Mouse (Mus musculus) hindbrain, embryonic 16.5 days (tissue): ENCODE data around the gene Rasa3. TPM values are rescaled to one million over a fixed set of nuclear protein-coding genes. Genes with fewer than 3 reads are reported as not detected.

Experiments
- ATAC-seq: fragments of 200-750 bp; cut with Nextera tagmentation; 2 replicates; pipeline ENCODE4 v1.8.0; 2017; ENCODE audit warnings: moderate TSS enrichment, moderate library complexity
- H3K27ac ChIP-seq: fragments of 300-500 bp; sonication (generic); 2 replicates; pipeline ENCODE4 v1.5.1; 2014; ENCODE audit warnings: low read depth, mild to moderate bottlenecking, control low read depth, low read length, moderate library complexity
- H3K27me3 ChIP-seq: fragments of 300-500 bp; sonication (generic); replicated peaks from 2 replicates; pipeline ENCODE4 v1.6.1; 2014; ENCODE audit warnings: low read length; ENCODE audit not compliant: control insufficient read depth, insufficient read depth
- H3K36me3 ChIP-seq: fragments of 300-500 bp; sonication (generic); 2 replicates; pipeline ENCODE4 v1.6.1; 2014; ENCODE audit warnings: mild to moderate bottlenecking, low read length, moderate library complexity, mixed read lengths; ENCODE audit not compliant: control insufficient read depth, insufficient read depth
- H3K4me1 ChIP-seq: fragments of 300-500 bp; sonication (generic); 2 replicates; pipeline ENCODE4 v1.6.1; 2014; ENCODE audit warnings: low read depth, low read length; ENCODE audit not compliant: control insufficient read depth, insufficient read depth
- H3K4me2 ChIP-seq: fragments of 300-500 bp; sonication (generic); 2 replicates; pipeline ENCODE4 v1.6.1; 2014; ENCODE audit warnings: mild to moderate bottlenecking, low read length, control low read depth, moderate library complexity
- H3K4me3 ChIP-seq: fragments of 300-500 bp; sonication (generic); 2 replicates; pipeline ENCODE4 v1.5.1; 2014; ENCODE audit warnings: mild to moderate bottlenecking, low read length, control low read depth, moderate library complexity
- H3K9ac ChIP-seq: fragments of 300-500 bp; sonication (generic); 2 replicates; pipeline ENCODE4 v1.6.1; 2014; ENCODE audit warnings: low read depth, mild to moderate bottlenecking, control low read depth, low read length, moderate library complexity
- H3K9me3 ChIP-seq: fragments of 300-500 bp; sonication (generic); 2 replicates; pipeline ENCODE4 v1.6.1; 2014; ENCODE audit warnings: mild to moderate bottlenecking, low read length, moderate library complexity; ENCODE audit not compliant: control insufficient read depth
- WGBS: fragments of 180-500 bp; shearing (Covaris S2); extraction: QIAGEN DNeasy Blood & Tissue Kit; methylation state at CpG from one replicate; pipeline ENCODE4 v1.1.7; 2014; 5-methylcytosine and 5-hydroxymethylcytosine counted together
- polyA plus RNA-seq: library from polyadenylated mRNA; unstranded; fragments of >200 nt; fragmentation: Nextera tagmentation; extraction: Ambion mirVana; gene quantifications from 2 replicates; pipeline ENCODE4 v1.2.1, GENCODE M21; 2015

Gene Rasa3
- polyA plus RNA-seq, 1 experiment from 2014 or later = 43.5 TPM

- H3K4me3 ChIP-seq = no peak overlapping the region
- 75% methylated on average over 5 of the region's 5 CpGs for WGBS
- H3K36me3 ChIP-seq = peaks cover 6% of the 10 kb centered on the region
- H3K27me3 ChIP-seq = no peaks in the 10 kb centered on the region
- H3K4me1 ChIP-seq = peaks cover 7% of the 10 kb centered on the region
- H3K9me3 ChIP-seq = 0 out of 2 replicates have a peak, but pooled peaks cover 2% of the 10 kb centered on the region
- H3K4me2 ChIP-seq = no peak overlapping the region
- H3K27ac ChIP-seq = no peak overlapping the region
- no peak for ATAC-seq
- no peak overlapping the region for H3K9ac ChIP-seq
These were observed 47.2 kb downstream of the Rasa3 start for GRCm38 (mm10) chr8:13630171-13630570.

- 90% methylated on average over 10 of the region's 10 CpGs for WGBS
- H3K9me3 ChIP-seq = 0 out of 2 replicates have a peak, but pooled peaks cover 2% of the 10 kb centered on the region
- peaks cover 14% of the 10 kb centered on the region for H3K4me1 ChIP-seq
- peaks cover 6% of the 10 kb centered on the region for H3K36me3 ChIP-seq
- ATAC-seq = no peak
- no peak overlapping the region for H3K9ac ChIP-seq
- no peak overlapping the region for H3K4me2 ChIP-seq
- H3K4me3 ChIP-seq = no peak overlapping the region
- H3K27ac ChIP-seq = no peak overlapping the region
- no peaks in the 10 kb centered on the region for H3K27me3 ChIP-seq
These were observed 47.9 kb downstream of the Rasa3 start for GRCm38 (mm10) chr8:13629351-13630090.

GRCm38 (mm10) chr8:13628067-13628466 is 49.3 kb downstream of the Rasa3 start:
- peaks cover 6% of the 10 kb centered on the region for H3K36me3 ChIP-seq
- H3K4me2 ChIP-seq = no peak overlapping the region
- ATAC-seq = no peak
- H3K27ac ChIP-seq = no peak overlapping the region
- 90% methylated on average over 9 of the region's 9 CpGs for WGBS
- no peak overlapping the region for H3K4me3 ChIP-seq
- no peak overlapping the region for H3K9ac ChIP-seq
- H3K9me3 ChIP-seq = no peaks in the 10 kb centered on the region
- H3K4me1 ChIP-seq = peaks cover 28% of the 10 kb centered on the region
- no peaks in the 10 kb centered on the region for H3K27me3 ChIP-seq

GRCm38 (mm10) chr8:13627591-13627990 is 49.8 kb downstream of the Rasa3 start:
- H3K27me3 ChIP-seq = no peaks in the 10 kb centered on the region

GRCm38 (mm10) chr8:13626114-13626513 is 51.3 kb downstream of the Rasa3 start:
- Histone ChIP-seq H3K27me3 (no peaks in the 10 kb centered on the region), H3K4me3 (no peak overlapping the region), H3K9me3 (no peaks in the 10 kb centered on the region), H3K36me3 (peaks cover 6% of the 10 kb centered on the region), H3K4me2 (no peak overlapping the region), H3K27ac (peak overlapping the region; percentile 17; the same call in 1 of the 2 replicates), H3K4me1 (peaks cover 33% of the 10 kb centered on the region), H3K9ac (no peak overlapping the region)
- WGBS = 71% methylated on average over 10 of the region's 10 CpGs
- no peak for ATAC-seq

More at GRCm38 (mm10) chr8:13627591-13627990, 49.8 kb downstream of the Rasa3 start:
- 90% methylated on average over 5 of the region's 5 CpGs for WGBS
- Histone ChIP-seq H3K27ac (peak overlapping the region; percentile 23; the same call in 1 of the 2 replicates), H3K4me2 (no peak overlapping the region), H3K9me3 (no peaks in the 10 kb centered on the region), H3K36me3 (peaks cover 6% of the 10 kb centered on the region), H3K4me3 (no peak overlapping the region), H3K4me1 (peaks cover 31% of the 10 kb centered on the region), H3K9ac (no peak overlapping the region)
- no peak for ATAC-seq

- H3K9ac ChIP-seq = no peak overlapping the region
- 75% methylated on average over 5 of the region's 5 CpGs for WGBS
- ATAC-seq = no peak
- no peak overlapping the region for H3K4me3 ChIP-seq
- H3K4me2 ChIP-seq = no peak overlapping the region
- H3K4me1 ChIP-seq = peaks cover 31% of the 10 kb centered on the region
- no peaks in the 10 kb centered on the region for H3K27me3 ChIP-seq
- peak overlapping the region; percentile 82 for H3K27ac ChIP-seq
- H3K9me3 ChIP-seq = no peaks in the 10 kb centered on the region
- H3K36me3 ChIP-seq = peaks cover 4% of the 10 kb centered on the region; the same call in 1 of the 2 replicates
These were observed 52.0 kb downstream of the Rasa3 start for GRCm38 (mm10) chr8:13625281-13625970.

GRCm38 (mm10) chr8:13624863-13625262 is 52.5 kb downstream of the Rasa3 start:
- Histone ChIP-seq H3K27ac (peak overlapping the region; percentile 82), H3K4me1 (peaks cover 31% of the 10 kb centered on the region), H3K36me3 (peaks cover 4% of the 10 kb centered on the region; the same call in 1 of the 2 replicates), H3K4me3 (no peak overlapping the region), H3K9me3 (no peaks in the 10 kb centered on the region), H3K4me2 (no peak overlapping the region), H3K9ac (no peak overlapping the region), H3K27me3 (no peaks in the 10 kb centered on the region)
- WGBS = 35% methylated on average over 11 of the region's 11 CpGs
- ATAC-seq = peak; percentile 7; the same call in 1 of the 2 replicates

- H3K9ac ChIP-seq = peak overlapping the region; percentile 42; the same call in 1 of the 2 replicates
- H3K4me2 ChIP-seq = peak overlapping the region; percentile 19; the same call in 1 of the 2 replicates
- no peaks in the 10 kb centered on the region for H3K27me3 ChIP-seq
- ATAC-seq = peak; percentile 55
- H3K4me1 ChIP-seq = peaks cover 31% of the 10 kb centered on the region
- H3K27ac ChIP-seq = peak overlapping the region; percentile 82
- H3K9me3 ChIP-seq = no peaks in the 10 kb centered on the region
- WGBS = 33% methylated on average over 10 of the region's 10 CpGs
- no peak overlapping the region for H3K4me3 ChIP-seq
- H3K36me3 ChIP-seq = peaks cover 4% of the 10 kb centered on the region; the same call in 1 of the 2 replicates
These were observed 53.4 kb downstream of the Rasa3 start for GRCm38 (mm10) chr8:13623911-13624421.
